Mouse (Mus musculus) hindbrain, embryonic 12.5 days (tissue): Measurements from ENCODE around the gene Stx5a. TPM values are rescaled to one million over a fixed set of nuclear protein-coding genes. Genes with fewer than 3 reads are reported as not detected.

Source experiments
- ATAC-seq: fragments of 200-750 bp; cut with Nextera tagmentation; 2 replicates; pipeline ENCODE4 v1.8.0; 2017; ENCODE audit warnings: moderate TSS enrichment; ENCODE audit not compliant: low FRiP score
- H3K27ac ChIP-seq: fragments of 300-500 bp; sonication (generic); 2 replicates; pipeline ENCODE4 v1.5.1; 2016; ENCODE audit warnings: mild to moderate bottlenecking
- H3K27me3 ChIP-seq: fragments of 300-500 bp; sonication (generic); 2 replicates; pipeline ENCODE4 v1.6.1; 2016; ENCODE audit warnings: mild to moderate bottlenecking
- H3K36me3 ChIP-seq: fragments of 300-500 bp; sonication (generic); 2 replicates; pipeline ENCODE4 v1.6.1; 2016; ENCODE audit warnings: mild to moderate bottlenecking
- H3K4me1 ChIP-seq: fragments of 300-500 bp; sonication (generic); 2 replicates; pipeline ENCODE4 v1.6.1; 2016
- H3K4me2 ChIP-seq: fragments of 300-500 bp; sonication (generic); replicated peaks from 2 replicates; pipeline ENCODE4 v1.6.1; 2016; ENCODE audit warnings: mild to moderate bottlenecking
- H3K4me3 ChIP-seq: fragments of 300-500 bp; sonication (generic); 2 replicates; pipeline ENCODE4 v1.5.1; 2016; ENCODE audit warnings: mild to moderate bottlenecking
- H3K9ac ChIP-seq: fragments of 300-500 bp; sonication (generic); 2 replicates; pipeline ENCODE4 v1.6.1; 2016; ENCODE audit warnings: mild to moderate bottlenecking, moderate library complexity
- H3K9me3 ChIP-seq: fragments of 300-500 bp; sonication (generic); replicated peaks from 2 replicates; pipeline ENCODE4 v1.6.1; 2016; ENCODE audit warnings: mild to moderate bottlenecking
- WGBS: fragments of 180-500 bp; shearing (Covaris S2); methylation state at CpG from one replicate; pipeline ENCODE4 v1.1.7; 2016; 5-methylcytosine and 5-hydroxymethylcytosine counted together
- polyA plus RNA-seq: library from polyadenylated mRNA; unstranded; fragments of >200 nt; fragmentation: Nextera tagmentation; extraction: Ambion mirVana; gene quantifications from 2 replicates; pipeline ENCODE4 v1.2.1, GENCODE M21; 2016

The Stx5a gene
- polyA plus RNA-seq, 1 experiment from 2014 or later: 132 TPM

DNA sequence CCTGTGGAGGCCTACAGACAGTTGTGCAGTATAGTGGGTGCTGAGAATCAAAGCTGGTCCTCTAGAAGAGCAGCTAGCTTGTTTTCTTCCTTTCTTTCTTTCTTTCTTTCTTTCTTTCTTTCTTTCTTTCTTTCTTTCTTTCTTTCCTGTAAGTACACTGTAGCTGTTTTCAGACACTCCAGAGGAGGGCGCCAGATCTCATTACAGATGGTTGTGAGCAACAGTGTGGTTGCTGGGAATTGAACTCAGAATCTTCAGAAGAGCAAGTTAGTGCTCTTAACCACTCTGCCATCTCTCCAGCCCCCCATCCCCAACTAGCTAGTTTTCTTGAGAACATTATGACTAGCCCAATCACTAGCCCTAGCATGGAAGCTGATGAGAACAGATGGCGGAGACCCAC, 19.5 kb downstream of the Stx5a start:
- ATAC-seq: no peak
- 80% methylated on average over 2 of the region's 2 CpGs for WGBS
- Histone ChIP-seq H3K9ac (no peak overlapping the region), H3K27me3 (no peaks in the 10 kb centered on the region), H3K4me1 (peaks cover 23% of the 10 kb centered on the region), H3K9me3 (no peaks in the 10 kb centered on the region; the same call in 1 of the 2 replicates), H3K36me3 (peaks cover 36% of the 10 kb centered on the region), H3K27ac (no peak overlapping the region), H3K4me3 (no peak overlapping the region), H3K4me2 (no peak overlapping the region)

DNA sequence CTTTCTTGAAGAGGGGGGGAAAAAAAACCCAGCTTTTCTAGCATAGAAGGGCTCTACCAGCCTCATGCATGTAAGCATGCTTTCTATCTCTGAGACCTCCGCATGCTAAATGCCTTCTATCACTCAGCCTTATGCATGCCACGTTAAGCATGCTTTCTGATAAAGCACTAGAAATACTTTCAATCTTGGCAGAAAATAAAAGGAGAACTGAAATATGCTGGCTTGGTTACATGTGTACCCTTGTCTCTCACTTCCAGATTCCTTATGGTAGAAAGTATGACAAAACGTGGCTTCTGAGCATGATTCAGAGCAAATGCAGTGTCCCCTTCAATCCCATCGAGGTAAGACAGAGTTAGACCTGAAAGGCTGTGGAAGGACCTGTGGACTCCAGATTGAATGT, 22.1 kb downstream of the Stx5a start:
- H3K9ac ChIP-seq: no peak overlapping the region
- 90% methylated on average over 4 of the region's 4 CpGs for WGBS
- H3K4me1 ChIP-seq: peaks cover 8% of the 10 kb centered on the region
- H3K27me3 ChIP-seq: no peaks in the 10 kb centered on the region
- no peak overlapping the region for H3K4me3 ChIP-seq
- no peak for ATAC-seq
- no peak overlapping the region for H3K4me2 ChIP-seq
- H3K9me3 ChIP-seq: no peaks in the 10 kb centered on the region; the same call in 1 of the 2 replicates
- H3K36me3 ChIP-seq: peaks cover 61% of the 10 kb centered on the region
- no peak overlapping the region for H3K27ac ChIP-seq

DNA sequence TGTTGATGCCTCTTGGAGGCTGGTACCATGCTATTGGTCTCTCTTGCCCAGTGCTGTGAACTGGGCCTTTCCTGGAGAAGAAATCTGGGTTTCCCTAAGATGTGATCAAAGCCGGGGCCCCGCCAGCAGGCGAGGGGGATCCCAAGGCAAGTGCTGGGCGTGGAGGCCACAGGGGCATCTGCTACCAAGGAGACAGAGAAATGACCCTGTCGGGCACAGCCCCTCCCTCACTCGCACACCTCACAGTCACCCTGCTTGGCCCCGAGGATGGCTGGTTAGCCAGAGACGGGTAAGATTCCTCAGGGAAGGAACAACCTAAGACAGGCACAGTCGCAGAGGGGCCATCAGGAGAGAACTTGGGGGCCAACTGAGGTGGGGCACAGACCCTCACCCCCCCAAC, 24.3 kb downstream of the Stx5a start:
- ATAC-seq: no peak
- Histone ChIP-seq H3K4me2 (no peak overlapping the region), H3K27me3 (no peaks in the 10 kb centered on the region), H3K36me3 (peaks cover 83% of the 10 kb centered on the region), H3K9ac (no peak overlapping the region), H3K4me1 (peaks cover 4% of the 10 kb centered on the region; the same call in 1 of the 2 replicates), H3K9me3 (no peaks in the 10 kb centered on the region; the same call in 1 of the 2 replicates), H3K27ac (no peak overlapping the region), H3K4me3 (no peak overlapping the region)
- 94% methylated on average over 9 of the region's 9 CpGs for WGBS

DNA sequence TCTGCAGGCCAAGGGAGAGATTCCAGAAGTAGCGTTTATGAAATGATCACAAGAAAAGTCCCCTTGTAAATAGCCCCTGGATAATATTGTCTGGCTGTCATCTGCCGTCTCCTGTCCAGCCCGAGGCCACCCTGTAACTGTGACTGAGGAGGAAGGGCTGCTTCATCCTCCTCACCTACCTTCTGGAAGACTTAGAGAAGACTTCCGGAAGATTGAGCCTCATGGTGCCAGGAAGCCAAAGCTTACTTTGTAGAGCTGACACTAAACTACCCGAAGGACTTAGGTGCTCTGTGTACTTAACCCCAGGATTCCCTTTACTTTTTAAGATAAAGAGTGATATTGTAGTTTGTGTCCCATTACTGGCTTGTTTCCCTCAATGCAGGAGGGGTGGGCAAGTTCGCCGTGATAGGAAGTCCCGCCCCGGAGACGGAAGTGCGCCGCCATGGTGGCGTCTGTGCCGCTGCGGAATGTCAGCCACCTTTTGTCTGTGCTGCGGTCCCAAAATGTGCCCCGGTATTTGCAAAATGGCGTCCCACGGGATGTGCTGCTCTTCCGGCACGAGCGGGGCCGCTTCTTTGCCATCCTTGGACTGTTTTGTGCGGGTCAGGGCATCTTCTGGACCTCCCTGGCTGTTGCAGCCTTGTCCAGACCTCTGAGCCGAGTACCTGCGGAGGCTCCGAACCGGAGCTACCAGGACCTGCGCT, 29.5 kb downstream of the Stx5a start, which contains the start of gene Tmem223:
Gene Tmem223 (plus strand): TSS at position 430 of the 704 bp plus-strand sequence.
- H3K36me3 ChIP-seq: peaks cover 56% of the 10 kb centered on the region
- H3K9me3 ChIP-seq: no peaks in the 10 kb centered on the region
- peak within 1 kb of the TSS; percentile 70 for H3K4me2 ChIP-seq
- H3K4me1 ChIP-seq: peaks cover 31% of the 10 kb centered on the region
- H3K27me3 ChIP-seq: no peaks in the 10 kb centered on the region
- peak within 1 kb of the TSS; percentile 83 for H3K4me3 ChIP-seq
- ATAC-seq: peak; percentile 46; the same call in 1 of the 2 replicates
- WGBS: 22% methylated on average over 29 of the region's 29 CpGs
- peak within 1 kb of the TSS; percentile 97 for H3K9ac ChIP-seq
- peak within 1 kb of the TSS; percentile 93 for H3K27ac ChIP-seq

DNA sequence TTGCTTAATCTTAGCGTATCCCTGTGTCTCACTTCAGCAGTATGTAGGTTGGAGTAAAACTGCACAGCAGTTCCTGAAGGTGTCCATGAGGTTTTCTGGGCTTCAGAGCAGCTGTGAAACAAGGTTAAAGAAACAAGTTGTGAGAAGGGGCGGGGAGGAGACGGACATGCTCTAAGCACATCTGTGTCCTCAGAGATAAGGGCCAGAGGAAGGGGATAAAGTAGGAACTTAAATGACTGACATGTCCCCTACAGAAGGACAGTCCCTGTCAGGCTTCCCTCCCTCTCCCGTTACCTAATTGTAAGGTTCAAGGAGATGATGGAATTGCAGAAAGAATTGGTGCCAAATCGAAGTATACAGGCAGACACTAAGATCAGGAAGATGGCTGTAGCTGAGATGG, 31.8 kb downstream of the Stx5a start:
- Histone ChIP-seq H3K9me3 (no peaks in the 10 kb centered on the region), H3K9ac (no peak overlapping the region), H3K27me3 (no peaks in the 10 kb centered on the region), H3K27ac (0 out of 2 replicates have a peak overlapping the region, but pooled peaks have one; percentile 99), H3K4me1 (peaks cover 32% of the 10 kb centered on the region), H3K36me3 (peaks cover 36% of the 10 kb centered on the region), H3K4me2 (peak overlapping the region; percentile 98), H3K4me3 (peak overlapping the region; percentile 75)
- no peak for ATAC-seq
- 82% methylated on average over 5 of the region's 5 CpGs for WGBS

DNA sequence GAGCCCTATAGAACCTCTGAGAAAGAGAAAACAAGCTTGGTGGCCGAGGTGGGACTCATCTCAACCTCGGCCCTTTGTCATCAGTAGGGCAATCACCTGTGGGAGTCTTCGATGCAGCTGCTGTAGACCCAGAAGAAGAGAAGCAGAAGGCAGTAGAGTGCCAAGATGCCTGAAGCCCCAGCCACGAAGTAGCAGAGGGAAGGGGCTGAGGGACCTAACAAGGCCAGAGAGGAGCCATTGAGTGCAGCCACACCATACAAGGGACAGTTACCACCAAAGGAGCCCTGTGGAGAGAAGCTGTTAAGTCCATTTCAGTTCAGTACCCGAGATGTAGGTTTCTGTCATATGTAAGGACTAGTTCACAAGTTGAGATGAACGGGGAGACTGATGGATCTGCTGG, 32.2 kb downstream of the Stx5a start:
- Histone ChIP-seq H3K4me3 (peak overlapping the region; percentile 75), H3K9me3 (no peaks in the 10 kb centered on the region), H3K4me2 (peak overlapping the region; percentile 98), H3K27me3 (no peaks in the 10 kb centered on the region), H3K4me1 (peaks cover 32% of the 10 kb centered on the region), H3K27ac (peak overlapping the region; percentile 99; the same call in 1 of the 2 replicates), H3K9ac (peak overlapping the region; percentile 94), H3K36me3 (peaks cover 34% of the 10 kb centered on the region)
- 66% methylated on average over 6 of the region's 6 CpGs for WGBS
- ATAC-seq: no peak

DNA sequence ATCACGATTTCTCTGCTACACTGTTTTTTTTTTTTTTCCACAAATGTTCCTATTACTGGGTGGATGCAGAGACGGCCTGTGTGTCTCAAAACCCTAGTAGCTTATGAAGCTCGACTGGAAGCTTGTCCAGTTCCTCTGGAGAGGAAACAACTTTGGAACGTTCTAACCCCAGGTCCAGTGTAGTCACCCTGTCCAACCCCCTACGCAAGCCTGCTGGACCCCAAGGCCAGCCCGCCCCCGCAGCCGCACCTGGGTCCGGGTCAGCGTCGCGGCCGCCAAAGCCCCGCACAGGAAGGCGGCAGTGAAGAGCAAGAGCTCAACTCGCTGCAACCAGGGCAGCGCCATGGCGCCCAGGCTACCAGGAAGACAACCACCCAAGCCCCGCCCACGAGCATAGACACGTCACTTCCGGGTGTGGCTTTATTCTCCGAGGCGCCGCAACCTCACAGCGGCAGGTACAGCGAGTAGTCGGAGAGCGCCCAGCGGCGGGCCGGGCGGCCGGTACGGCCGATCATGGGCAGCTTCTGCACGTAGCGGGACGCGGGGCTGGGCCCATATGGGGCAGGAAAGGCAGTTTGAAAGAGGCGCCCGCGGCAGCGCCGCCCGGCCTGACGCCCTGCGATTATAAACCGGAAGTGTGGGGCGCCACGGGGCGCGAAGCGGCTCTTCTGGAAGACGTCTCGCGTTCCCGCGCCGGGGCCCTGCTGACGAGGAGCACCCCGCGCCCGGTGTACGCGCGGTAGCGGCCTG, 33.0 kb downstream of the Stx5a start, which contains the start of gene Tmem179b:
Gene Tmem179b (minus strand): TSS at position 382 of the 750 bp plus-strand sequence.
- WGBS: under 1% methylated on average over 68 of the region's 68 CpGs
- H3K36me3 ChIP-seq: peaks cover 29% of the 10 kb centered on the region
- peaks cover 32% of the 10 kb centered on the region for H3K4me1 ChIP-seq
- no peaks in the 10 kb centered on the region for H3K9me3 ChIP-seq
- peak within 1 kb of the TSS; percentile 99 for H3K27ac ChIP-seq
- H3K4me2 ChIP-seq: peak within 1 kb of the TSS; percentile 98
- H3K4me3 ChIP-seq: peak within 1 kb of the TSS; percentile 75
- peak; percentile 94 for ATAC-seq
- H3K27me3 ChIP-seq: no peaks in the 10 kb centered on the region
- H3K9ac ChIP-seq: peak within 1 kb of the TSS; percentile 94

DNA sequence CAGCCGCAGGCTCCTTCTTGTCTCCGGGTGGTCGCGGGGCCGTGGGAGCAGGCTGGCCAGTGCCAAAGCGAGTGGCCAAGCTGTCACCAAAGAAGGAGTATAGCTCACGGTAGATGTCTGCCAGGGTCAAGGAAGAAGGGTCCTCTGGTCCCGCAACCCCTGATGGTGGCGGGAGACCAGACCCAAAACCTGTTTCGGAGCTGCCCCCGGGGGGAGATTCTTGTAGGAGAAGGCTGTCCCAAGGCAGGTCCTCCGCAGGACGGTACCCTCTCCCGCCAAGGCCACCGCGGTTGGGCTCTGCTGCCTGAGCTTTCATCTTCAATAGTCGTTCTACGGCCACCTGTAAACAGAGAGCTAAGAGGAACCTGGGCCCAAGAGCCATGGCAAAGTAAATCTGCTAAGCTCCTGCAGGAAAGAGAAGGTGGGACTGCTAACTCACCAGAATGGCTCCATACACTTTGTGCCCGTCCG, 33.8 kb downstream of the Stx5a start:
- H3K36me3 ChIP-seq: peaks cover 29% of the 10 kb centered on the region
- peak overlapping the region; percentile 98 for H3K4me2 ChIP-seq
- peak; percentile 43 for ATAC-seq
- H3K27ac ChIP-seq: peak overlapping the region; percentile 99
- no peaks in the 10 kb centered on the region for H3K9me3 ChIP-seq
- WGBS: 7% methylated on average over 19 of the region's 20 CpGs
- H3K4me3 ChIP-seq: peak overlapping the region; percentile 75
- peak overlapping the region; percentile 94 for H3K9ac ChIP-seq
- peaks cover 32% of the 10 kb centered on the region for H3K4me1 ChIP-seq
- no peaks in the 10 kb centered on the region for H3K27me3 ChIP-seq

DNA sequence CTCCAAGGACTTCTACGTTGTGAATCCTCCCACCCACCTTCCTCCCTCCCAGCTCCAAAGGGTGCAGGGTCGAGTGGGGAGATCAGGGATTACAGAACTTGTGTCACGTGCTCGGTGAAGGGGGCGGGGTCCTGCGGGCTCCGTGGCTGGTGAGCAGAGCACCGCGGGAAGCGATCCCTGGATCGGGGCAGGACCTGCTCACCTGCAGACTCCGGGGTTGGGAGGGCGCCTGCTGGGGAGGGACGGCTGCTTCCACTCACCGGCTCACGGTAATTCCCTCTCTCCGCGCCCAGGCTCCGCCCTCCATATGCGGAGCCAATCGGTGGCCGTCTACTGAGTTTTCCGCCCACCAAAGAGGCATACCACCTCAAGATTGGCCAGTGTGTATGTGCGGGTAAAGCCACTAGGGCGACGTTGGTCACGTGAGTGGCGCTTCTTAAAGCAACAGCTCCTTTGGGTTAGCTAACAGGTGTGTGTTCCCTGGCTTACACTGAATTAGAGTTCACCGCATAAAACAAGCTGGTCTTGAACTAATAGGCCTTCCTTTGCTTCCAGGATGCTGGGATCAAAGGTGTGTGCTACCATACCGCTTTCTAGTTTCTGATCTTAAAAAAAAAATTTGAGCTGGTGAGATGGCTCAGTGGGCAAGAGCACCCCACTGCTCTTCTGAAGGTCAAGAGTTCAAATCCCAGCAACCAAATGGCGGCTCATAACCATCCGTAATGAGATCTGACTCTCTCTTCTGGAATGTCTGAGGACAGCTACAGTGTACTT, 45.0 kb downstream of the Stx5a start, which contains the start of gene Taf6l:
Gene Taf6l (minus strand): TSS at position 410 of the 774 bp plus-strand sequence.
- Histone ChIP-seq H3K27me3 (no peaks in the 10 kb centered on the region), H3K9ac (peak within 1 kb of the TSS; percentile 67), H3K9me3 (no peaks in the 10 kb centered on the region), H3K4me3 (peak within 1 kb of the TSS; percentile 75), H3K36me3 (peaks cover 27% of the 10 kb centered on the region), H3K27ac (peak within 1 kb of the TSS; percentile 76), H3K4me1 (peaks cover 15% of the 10 kb centered on the region), H3K4me2 (peak within 1 kb of the TSS; percentile 67)
- under 1% methylated on average over 32 of the region's 32 CpGs for WGBS
- peak; percentile 99 for ATAC-seq

DNA sequence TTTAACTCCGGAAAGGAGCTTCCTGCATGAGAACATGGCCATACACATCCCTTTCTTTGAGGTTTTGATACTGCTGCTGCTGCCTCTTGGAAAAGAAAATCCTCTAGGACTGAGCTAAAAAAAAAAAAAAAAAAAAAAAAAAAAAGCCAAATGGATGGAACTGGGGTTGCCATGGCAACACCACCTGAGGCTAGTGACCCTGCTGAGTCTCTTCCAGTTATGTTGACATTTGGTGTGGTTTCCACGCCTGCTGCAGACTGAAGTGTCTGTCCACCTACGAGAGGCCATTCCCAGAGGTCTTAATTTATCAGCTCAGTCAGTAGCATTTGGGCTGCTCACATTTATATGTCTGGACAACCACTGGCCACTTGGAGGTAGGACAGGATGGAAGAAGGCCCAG, 47.3 kb downstream of the Stx5a start:
- 0 out of 2 replicates have a peak overlapping the region, but pooled peaks have one; percentile 19 for H3K9ac ChIP-seq
- peak overlapping the region; percentile 24 for H3K27ac ChIP-seq
- ATAC-seq: no peak

DNA sequence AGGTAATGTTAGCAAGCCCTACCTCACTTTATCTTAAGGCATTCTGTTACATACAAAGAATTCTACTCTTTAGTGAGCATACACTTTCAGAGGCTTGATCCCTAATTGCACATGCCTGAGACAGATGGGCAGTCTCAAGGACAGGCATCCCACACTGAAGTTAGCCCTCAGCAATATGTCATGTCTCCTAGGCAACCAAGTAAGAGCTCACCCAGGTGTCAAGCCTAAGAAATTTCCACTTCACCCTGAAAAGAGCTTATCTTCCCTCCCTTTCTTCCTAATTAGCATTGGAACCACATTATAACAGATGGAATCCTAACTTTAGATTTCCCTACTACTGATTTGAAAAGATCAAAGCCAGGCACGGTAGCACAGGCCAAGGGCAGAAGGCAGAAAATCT, 48.0 kb downstream of the Stx5a start:
- WGBS: 62% methylated on average over 1 of the region's 1 CpGs
- no peak overlapping the region for H3K9ac ChIP-seq

More for the DNA sequence above, 47.3 kb downstream of the Stx5a start:
- H3K36me3 ChIP-seq: peaks cover 23% of the 10 kb centered on the region
- no peak overlapping the region for H3K4me2 ChIP-seq
- peaks cover 15% of the 10 kb centered on the region for H3K4me1 ChIP-seq
- H3K27me3 ChIP-seq: no peaks in the 10 kb centered on the region
- no peaks in the 10 kb centered on the region for H3K9me3 ChIP-seq
- WGBS: 23% methylated on average over 3 of the region's 3 CpGs
- H3K4me3 ChIP-seq: no peak overlapping the region

More for the DNA sequence above, 48.0 kb downstream of the Stx5a start:
- Histone ChIP-seq H3K27me3 (no peaks in the 10 kb centered on the region), H3K27ac (peak overlapping the region; percentile 24), H3K4me1 (peaks cover 15% of the 10 kb centered on the region), H3K36me3 (peaks cover 25% of the 10 kb centered on the region), H3K9me3 (no peaks in the 10 kb centered on the region), H3K4me2 (no peak overlapping the region), H3K4me3 (no peak overlapping the region)
- no peak for ATAC-seq
